Mouse (Mus musculus): ENCODE data around the gene Nkd1. TPM values are rescaled to one million over a fixed set of nuclear protein-coding genes. Genes with fewer than 3 reads are reported as not detected.

Nkd1 gene
- total RNA-seq, 2 experiments from 2014 or later = 1.3 to 1.8 TPM

Other genes starting within 250 kb of the Nkd1 start
- 1 to 10 TPM; 1.9 to 3.2 TPM for gene Adcy7, start 249.0 kb upstream of the Nkd1 start, total RNA-seq (2021)
- 10 to 100 TPM; 72.2 to 74.9 TPM for gene Brd7, start 159.2 kb upstream of the Nkd1 start, total RNA-seq (2021)
- under 1 TPM; 0.18 to 0.38 TPM for gene Snx20, start 114.8 kb downstream of the Nkd1 start, total RNA-seq (2021)
- under 1 TPM; 0.27 to 0.66 TPM for gene Nod2, start 126.0 kb downstream of the Nkd1 start, total RNA-seq (2021)
- 10 to 100 TPM; 20.9 to 22.8 TPM for gene Cyld, start 175.7 kb downstream of the Nkd1 start, total RNA-seq (2021)

Data from gastrocnemius, adult 18-20 months (tissue).